Mouse (Mus musculus) left cerebral cortex, adult 18-20 months (tissue): Measurements from ENCODE around the gene Rnd3. TPM values are rescaled to one million over a fixed set of nuclear protein-coding genes. Genes with fewer than 3 reads are reported as not detected.

ENCODE experiments used
- DNase-seq, 2 experiments: peaks; one replicate each; pipeline ENCODE4 v3.0.0; 2021 to 2022; ENCODE audit warnings: low spot score in 2 of 2, mixed read lengths in 1 of 2
- total RNA-seq, 2 experiments: library from RNA; stranded (reverse); gene quantifications; 2 replicates each; pipeline ENCODE4 v1.2.3; 2021

Gene Rnd3
- total RNA-seq, 2 experiments from 2014 or later, result 13.5 to 20.6 TPM

DNA sequence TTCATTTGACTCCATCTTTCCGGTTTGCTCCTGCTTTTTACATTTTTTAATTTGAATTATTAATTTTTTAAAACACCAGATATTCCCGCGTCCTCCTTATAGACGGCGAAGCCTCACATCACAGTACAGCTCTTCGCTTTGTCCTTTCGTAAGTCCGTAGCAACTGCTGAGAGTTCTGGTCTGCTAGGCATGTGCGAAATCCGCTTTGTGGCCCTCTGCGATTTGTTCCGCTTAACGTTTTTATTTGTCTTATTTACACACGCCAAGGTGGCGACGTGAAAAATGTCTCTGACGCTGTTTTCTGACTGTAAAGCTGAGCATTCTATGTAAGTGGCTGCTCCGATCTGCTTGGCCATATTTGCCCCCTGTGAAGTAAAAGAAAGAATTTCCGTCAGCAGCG lies 16.7 kb downstream of the Rnd3 start:
- no peak for DNase-seq

DNA sequence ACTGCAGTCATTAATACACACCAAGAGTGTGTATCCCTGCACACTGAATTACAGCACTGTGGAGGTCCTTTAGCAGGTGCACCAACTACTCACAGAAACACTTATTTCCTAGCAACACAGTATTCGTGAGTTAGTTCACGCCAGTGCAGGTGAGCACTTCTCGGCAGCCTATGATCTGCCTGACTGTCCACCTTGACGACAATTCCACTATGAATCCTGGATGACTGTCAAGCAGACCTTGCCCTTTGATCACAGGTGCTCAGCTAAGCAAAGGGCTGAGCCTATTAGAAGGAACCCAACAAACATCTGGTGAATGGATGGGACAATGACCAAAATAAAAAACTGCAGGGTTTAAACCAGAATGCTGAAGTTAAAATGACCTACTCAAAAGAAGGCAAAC lies 20.8 kb downstream of the Rnd3 start:
- DNase-seq, result no peak

DNA sequence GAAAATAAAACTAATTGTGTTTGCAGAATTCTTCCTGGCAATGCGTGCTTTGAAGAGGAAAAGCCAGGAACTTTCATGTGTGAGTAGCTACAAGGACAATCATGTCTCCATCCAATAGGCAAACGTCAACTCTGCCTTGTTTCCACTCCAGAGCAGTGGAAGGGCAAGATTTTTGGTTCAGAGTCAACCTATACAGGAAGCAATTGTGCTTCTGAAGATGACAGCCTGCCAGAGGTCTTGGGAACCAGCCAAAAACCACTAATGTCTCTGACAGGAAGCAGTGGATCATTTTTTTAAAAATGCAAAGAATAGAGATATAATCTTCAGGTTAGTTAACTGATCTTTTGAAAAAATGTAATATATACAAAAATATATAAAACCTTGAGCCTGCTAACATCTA lies 38.6 kb downstream of the Rnd3 start:
- DNase-seq, result no peak

DNA sequence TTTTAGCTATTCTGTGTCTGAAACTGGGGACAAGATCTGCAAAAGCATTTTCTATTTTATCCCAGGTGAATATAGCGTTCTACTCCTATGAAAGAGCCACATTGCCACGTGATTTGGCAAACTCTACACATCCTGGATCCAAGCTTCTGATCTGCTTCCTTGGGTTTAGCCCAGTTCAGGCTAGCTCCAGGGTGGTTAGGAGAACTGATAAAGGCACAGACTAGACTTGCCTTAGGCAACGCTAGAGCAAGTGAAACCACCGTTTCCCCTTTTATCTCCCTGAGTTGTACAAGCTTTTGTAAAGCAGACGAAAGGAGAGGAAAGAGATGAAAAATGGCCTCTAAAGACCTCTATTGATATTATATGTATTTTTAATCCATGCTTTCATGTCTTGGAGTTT lies 40.3 kb downstream of the Rnd3 start:
- DNase-seq, result no peak

DNA sequence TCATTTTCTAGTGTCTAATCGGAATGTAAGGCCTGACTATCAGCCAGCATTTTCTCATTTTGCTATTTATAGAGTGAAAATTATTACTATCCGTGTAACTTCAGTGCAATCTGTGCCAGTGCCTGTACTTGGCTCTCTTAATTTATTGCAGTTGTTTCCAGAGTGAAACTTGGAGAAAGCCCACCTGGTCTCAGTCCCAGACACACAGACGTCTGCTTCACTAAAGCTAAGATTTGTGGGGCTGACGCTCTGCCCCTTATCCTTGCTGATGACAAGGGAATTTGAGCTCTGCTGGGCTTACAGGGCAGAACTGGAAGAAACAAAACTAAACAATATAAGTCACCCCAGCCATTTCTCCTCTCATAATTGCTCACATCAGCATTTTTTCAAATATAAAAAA lies 47.7 kb downstream of the Rnd3 start:
- DNase-seq, result no peak

DNA sequence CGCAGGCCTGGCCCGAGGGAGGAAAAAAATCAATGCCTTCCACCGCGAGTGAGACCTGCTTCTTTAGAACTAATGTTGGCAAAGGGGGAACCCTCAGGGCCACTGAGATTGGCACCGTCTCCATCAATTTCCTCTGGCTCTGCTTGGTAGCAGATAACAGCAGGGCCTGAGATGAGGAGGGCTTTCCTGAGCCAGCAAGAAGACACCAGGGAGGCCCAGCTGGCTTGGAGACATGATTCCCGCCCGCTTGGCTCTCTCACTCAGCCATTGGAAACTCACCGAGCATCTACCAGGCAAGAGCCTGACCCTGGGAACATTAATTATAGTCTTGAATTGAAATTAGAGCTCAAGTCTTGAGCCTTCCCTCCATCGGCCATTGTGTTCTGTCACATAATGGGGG lies 48.9 kb downstream of the Rnd3 start:
- no peak for DNase-seq

DNA sequence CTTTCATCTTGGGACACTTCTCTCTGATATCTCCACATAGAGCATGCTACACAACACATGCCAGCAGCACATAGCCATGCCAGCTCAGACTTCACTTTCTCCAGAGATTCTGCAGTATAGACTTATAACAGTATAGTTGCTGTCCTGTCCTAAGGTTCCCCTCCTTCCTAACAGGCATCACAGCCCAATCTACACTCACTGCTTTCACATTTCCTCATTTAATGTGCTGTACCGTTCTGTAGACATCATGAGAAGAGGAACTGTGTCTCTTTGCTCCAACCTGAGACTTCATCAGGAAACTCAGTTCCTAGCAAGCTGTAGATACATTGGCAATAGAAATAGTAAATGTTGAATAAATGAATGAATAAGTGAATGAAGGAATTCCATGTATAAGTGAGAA lies 49.7 kb downstream of the Rnd3 start:
- DNase-seq, result no peak

DNA sequence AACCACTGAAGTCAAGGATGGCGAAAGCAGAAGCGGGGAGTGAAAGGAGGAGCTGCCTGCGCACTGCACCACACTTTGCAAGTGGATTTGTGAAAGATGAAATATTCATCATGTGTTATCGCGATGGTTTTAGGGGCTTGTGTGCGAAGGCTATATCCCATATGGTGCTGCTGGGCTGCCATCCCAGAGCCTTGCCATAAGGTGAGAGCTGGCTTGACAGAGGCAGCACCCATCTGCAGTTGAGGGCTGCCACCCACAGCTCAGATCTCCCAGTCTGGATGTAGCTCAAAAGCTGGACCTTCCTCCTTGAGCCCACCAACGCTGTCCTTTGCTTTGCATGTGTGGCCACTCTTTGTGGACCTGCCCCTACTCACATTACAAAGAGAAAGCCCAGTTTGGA lies 58.2 kb downstream of the Rnd3 start:
- no peak for DNase-seq

DNA sequence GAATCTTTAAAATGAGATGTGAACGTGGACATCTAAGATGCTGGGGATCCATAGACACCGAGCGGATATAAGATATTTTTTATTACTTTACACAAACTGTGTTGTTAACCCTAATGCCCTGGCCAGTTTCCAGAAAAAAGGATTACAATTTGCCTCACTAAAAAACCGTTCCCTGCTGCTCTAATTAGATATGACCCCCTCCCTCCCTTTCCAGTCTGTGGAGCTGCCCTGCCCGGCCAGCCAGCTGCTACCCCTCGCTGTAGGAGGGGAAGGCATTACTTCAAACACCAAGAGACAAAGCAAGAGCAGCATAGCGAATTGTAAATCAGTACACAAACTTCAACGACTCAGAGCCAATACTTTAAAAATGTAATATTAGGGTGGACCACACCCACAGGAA lies 58.9 kb downstream of the Rnd3 start:
- DNase-seq, result no peak

DNA sequence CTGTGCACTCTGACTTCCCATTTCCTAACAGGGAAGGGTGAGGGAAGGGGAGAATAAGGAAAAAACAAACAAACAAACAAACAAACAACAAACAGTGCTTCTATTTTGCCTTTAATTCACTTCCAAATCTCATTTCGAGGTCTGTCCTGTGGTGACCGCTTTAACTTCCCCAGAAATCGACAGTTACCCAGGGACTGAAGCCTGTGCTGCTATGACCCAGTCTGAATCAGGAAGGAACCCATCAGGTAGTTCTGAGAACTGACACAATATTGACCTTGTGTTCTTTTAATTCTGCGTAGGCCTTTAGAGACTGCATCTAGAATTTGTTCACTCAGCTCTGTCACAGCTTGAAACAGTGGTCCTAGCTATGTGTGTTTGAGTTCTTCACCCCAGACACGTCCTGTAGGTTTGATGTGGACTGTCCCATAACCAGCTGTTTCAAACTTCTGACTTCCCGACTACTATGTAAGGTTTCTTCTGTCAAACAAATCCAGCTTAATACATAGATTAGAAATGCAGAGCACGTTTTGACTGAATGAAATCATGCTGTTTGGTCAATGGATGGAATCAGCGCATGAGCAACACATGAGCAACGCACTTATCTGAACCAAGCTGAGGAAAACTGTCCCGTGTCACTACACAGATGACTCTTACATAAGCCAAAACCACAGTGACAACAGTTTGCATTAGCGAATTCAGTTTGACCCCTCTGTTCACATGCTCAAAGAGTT lies 59.9 kb downstream of the Rnd3 start:
- DNase-seq, result no peak

DNA sequence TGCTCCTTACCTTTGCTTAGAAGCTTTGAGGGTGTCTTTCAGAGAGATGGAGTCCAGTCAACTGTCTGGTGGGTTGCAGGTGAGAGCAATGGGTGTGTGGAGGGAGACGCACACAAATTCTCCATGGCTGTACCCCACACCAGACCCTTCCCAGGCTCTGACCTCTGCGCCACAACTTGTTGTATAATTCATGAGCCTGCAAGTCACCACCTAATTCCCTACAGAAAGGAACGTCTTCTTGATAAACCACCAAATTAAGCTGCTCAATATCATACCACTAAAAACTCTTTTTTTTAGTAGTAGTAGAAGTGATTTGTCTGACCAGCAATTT lies 60.8 kb downstream of the Rnd3 start:
- DNase-seq, result no peak

DNA sequence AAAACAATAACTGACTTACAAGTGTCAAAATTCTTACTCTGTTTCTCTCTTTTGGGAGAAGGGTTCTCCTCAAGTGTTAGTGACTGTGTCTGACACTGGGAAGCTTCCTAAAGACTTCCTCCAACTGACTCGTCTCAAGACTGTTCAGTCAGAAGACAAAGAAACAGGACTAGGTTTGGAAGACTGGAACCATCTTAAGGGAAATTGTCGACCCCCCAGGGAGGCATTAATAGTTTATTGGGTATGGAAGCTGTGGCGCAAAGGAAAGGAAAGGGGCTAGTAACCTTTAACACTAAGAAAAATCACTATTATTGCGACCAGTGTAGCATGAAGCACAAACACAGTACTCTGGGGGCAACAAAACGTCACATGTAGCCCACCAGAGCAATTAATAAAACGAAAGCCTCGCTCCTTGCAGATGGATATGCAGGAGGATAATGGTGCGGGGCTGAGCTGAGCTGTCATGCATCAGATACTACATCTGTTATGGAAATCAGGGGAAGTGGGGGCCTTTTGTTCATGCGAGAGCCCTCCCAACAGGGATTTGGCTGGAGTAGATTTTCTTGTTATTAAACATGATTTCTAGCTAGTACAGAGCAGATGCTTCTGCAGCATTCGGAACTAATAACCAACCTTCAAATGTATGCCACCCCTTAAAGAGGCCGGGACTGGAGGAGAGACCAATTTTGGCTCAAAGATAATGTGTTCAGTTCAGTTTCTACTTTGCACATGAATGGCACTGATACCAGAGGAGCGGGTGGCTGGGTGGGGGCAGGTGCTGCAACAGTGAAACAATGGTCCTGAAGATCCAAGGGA lies 61.4 kb downstream of the Rnd3 start:
- DNase-seq, result no peak

DNA sequence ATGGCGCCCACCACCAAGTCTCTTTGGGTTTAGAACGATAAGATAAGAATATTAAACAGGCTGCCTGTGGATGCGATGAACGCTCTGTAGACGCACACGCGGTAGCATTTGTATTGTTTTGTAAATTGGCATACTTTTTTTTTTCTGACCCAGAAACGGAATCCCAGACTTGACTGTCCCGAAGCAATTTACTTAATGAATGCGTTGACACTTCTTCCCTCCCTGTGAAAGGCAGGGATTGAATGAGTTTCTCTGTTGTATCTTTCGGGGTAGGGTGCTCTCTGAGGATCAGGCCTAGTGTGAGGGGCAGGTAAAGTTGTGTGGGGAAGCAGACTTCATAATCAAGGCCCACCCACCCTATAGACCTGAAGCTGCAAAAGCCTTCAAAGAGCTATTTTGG lies 63.8 kb downstream of the Rnd3 start:
- no peak for DNase-seq

DNA sequence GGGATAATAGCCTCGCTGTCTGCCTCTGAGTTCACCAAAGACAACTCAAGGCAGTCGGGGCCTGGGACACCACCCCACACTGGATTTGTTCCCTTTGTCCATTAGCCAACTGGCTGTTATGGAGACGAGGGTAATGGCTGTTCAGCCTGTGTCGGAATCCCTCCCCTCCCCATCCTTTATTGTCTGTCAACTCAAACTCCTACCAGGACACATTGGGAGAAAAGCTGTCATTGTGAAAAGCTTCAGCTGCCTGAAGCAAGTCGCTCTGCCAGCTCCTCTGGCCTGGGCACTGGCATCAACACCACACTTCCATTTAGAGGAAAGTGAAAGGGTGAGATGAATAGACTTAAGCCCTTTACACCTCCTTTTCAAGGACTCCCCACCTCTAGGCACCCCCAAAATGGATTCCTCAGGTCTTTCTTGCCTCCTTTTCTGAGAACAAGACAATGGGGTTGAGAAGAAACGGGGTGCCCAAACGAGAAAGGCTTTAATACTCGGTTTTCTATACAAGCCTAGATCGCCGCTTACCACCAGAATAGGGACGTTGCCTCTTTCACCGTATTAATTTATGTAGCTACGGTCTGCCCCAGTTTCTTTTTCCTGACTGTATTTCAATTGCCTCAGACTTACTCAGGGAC lies 66.1 kb downstream of the Rnd3 start:
- DNase-seq, result peak; percentile 3 to 6
